Mouse (Mus musculus): ENCODE measurements at regions not wholly inside any gene's neighbourhood (a gene's known extent, or its start where the extent isn't known, plus 50 kb on each side); places are given as distances from the start of the nearest gene placed in this dataset.
"Not testable (repeated sequence)": the region's sequence is repeated elsewhere in the genome, so short reads cannot be mapped to it uniquely, and the experiment has no call there.

- no peak for DNase-seq
Observed at GRCm38 (mm10) chr10:46629876-46630275, 1052.2 kb downstream of the Hace1 start.

- DNase-seq: no peak
Observed at GRCm38 (mm10) chr10:46663041-46663440, 1085.4 kb downstream of the Hace1 start.

GRCm38 (mm10) chr10:46689823-46690372, 1112.3 kb downstream of the Hace1 start:
- not testable (repeated sequence) for DNase-seq

GRCm38 (mm10) chr10:46692661-46693060, 1115.0 kb downstream of the Hace1 start:
- no peak for DNase-seq

GRCm38 (mm10) chr10:46697363-46698246, 1120.0 kb downstream of the Hace1 start:
- DNase-seq: peak; percentile 13

- no peak for DNase-seq
Observed at GRCm38 (mm10) chr10:46701221-46701620, 1123.6 kb downstream of the Hace1 start.

GRCm38 (mm10) chr10:46708022-46708421, 1130.4 kb downstream of the Hace1 start:
- not testable (repeated sequence) for DNase-seq

GRCm38 (mm10) chr10:46712690-46713089, 1135.1 kb downstream of the Hace1 start:
- DNase-seq: no peak

- no peak for DNase-seq
Observed at GRCm38 (mm10) chr10:46718349-46719087, 1140.9 kb downstream of the Hace1 start.

GRCm38 (mm10) chr10:46719088-46719469, 1141.5 kb downstream of the Hace1 start:
- no peak for DNase-seq

- DNase-seq: no peak
Observed at GRCm38 (mm10) chr10:46723666-46724065, 1146.0 kb downstream of the Hace1 start.

GRCm38 (mm10) chr10:46730601-46731000, 1153.0 kb downstream of the Hace1 start:
- DNase-seq: no peak

GRCm38 (mm10) chr10:46733760-46734265, 1156.2 kb downstream of the Hace1 start:
- DNase-seq: no peak

- DNase-seq: no peak
Observed at GRCm38 (mm10) chr10:46741098-46741497, 1163.5 kb downstream of the Hace1 start.

GRCm38 (mm10) chr10:46742131-46742530, 1164.5 kb downstream of the Hace1 start:
- DNase-seq: no peak

- DNase-seq: no peak
Observed at GRCm38 (mm10) chr10:46760923-46761322, 1183.3 kb downstream of the Hace1 start.

GRCm38 (mm10) chr10:46778729-46779128, 1201.1 kb downstream of the Hace1 start:
- no peak for DNase-seq

GRCm38 (mm10) chr10:46785723-46786122, 1208.1 kb downstream of the Hace1 start:
- peak; percentile 6 for DNase-seq

GRCm38 (mm10) chr10:46814271-46814670, 1236.6 kb downstream of the Hace1 start:
- DNase-seq: no peak

- DNase-seq: no peak
Observed at GRCm38 (mm10) chr10:46819133-46819532, 1241.5 kb downstream of the Hace1 start.

GRCm38 (mm10) chr10:46819965-46820364, 1242.3 kb downstream of the Hace1 start:
- DNase-seq: no peak

- no peak for DNase-seq
Observed at GRCm38 (mm10) chr10:46823837-46824236, 1246.2 kb downstream of the Hace1 start.

GRCm38 (mm10) chr10:46826012-46826411, 1248.4 kb downstream of the Hace1 start:
- no peak for DNase-seq

All from adrenal gland, postnatal 14 days (tissue).